Mouse (Mus musculus) urinary bladder, postnatal 10 days (tissue): ENCODE results near the gene Cep126.

Experiments
- DNase-seq: peaks from one replicate; pipeline ENCODE4 v3.0.0; 2022; ENCODE audit warnings: low spot score

Cep126 gene

GRCm38 (mm10) chr9:8134117-8134574 lies at the start of gene Cep126:
Cep126 (minus strand) TSS chr9:8134294.
- DNase-seq, result peak; percentile 34

- DNase-seq, result no peak
Observed at GRCm38 (mm10) chr9:8179554-8179953, 45.5 kb upstream of the Cep126 start.

- no peak for DNase-seq
Observed at GRCm38 (mm10) chr9:8177099-8177498, 43.0 kb upstream of the Cep126 start.

- no peak for DNase-seq
Observed at GRCm38 (mm10) chr9:8157011-8157410, 22.9 kb upstream of the Cep126 start.

- DNase-seq, result no peak
Observed at GRCm38 (mm10) chr9:8139501-8139900, 5.4 kb upstream of the Cep126 start.

GRCm38 (mm10) chr9:8133586-8134115 lies 443 bp downstream of the Cep126 start:
- no peak for DNase-seq

- no peak for DNase-seq
Observed at GRCm38 (mm10) chr9:8123495-8123894, 10.6 kb downstream of the Cep126 start.

- DNase-seq, result no peak
Observed at GRCm38 (mm10) chr9:8114516-8114915, 19.6 kb downstream of the Cep126 start.

GRCm38 (mm10) chr9:8103050-8103449 lies 31.0 kb downstream of the Cep126 start:
- no peak for DNase-seq

- DNase-seq, result no peak
Observed at GRCm38 (mm10) chr9:8100962-8101361, 33.1 kb downstream of the Cep126 start.

GRCm38 (mm10) chr9:8078882-8079281 lies 55.2 kb downstream of the Cep126 start:
- DNase-seq, result no peak

- no peak for DNase-seq
Observed at GRCm38 (mm10) chr9:8074345-8074744, 59.7 kb downstream of the Cep126 start.

- DNase-seq, result no peak
Observed at GRCm38 (mm10) chr9:8073203-8073755, 60.8 kb downstream of the Cep126 start.

GRCm38 (mm10) chr9:8059636-8060035 lies 74.5 kb downstream of the Cep126 start:
- DNase-seq, result no peak

GRCm38 (mm10) chr9:8054831-8055230 lies 79.3 kb downstream of the Cep126 start:
- DNase-seq, result no peak

- DNase-seq, result no peak
Observed at GRCm38 (mm10) chr9:8043044-8043387, 91.1 kb downstream of the Cep126 start.

- DNase-seq, result peak; percentile 79
Observed at GRCm38 (mm10) chr9:8042338-8043043, 91.6 kb downstream of the Cep126 start, which contains the start of gene Cfap300. Cfap300 (minus strand) TSS chr9:8042823.

GRCm38 (mm10) chr9:8035546-8035945 lies 98.5 kb downstream of the Cep126 start:
- DNase-seq, result no peak

- no peak for DNase-seq
Observed at GRCm38 (mm10) chr9:8035091-8035490, 99.0 kb downstream of the Cep126 start.

GRCm38 (mm10) chr9:8034143-8034542 lies 100.0 kb downstream of the Cep126 start:
- no peak for DNase-seq

- DNase-seq, result no peak
Observed at GRCm38 (mm10) chr9:8032847-8033246, 101.2 kb downstream of the Cep126 start.
